Mouse (Mus musculus): ENCODE measurements at regions not wholly inside any gene's neighbourhood (a gene's known extent, or its start where the extent isn't known, plus 50 kb on each side); places are given as distances from the start of the nearest gene placed in this dataset.

DNA sequence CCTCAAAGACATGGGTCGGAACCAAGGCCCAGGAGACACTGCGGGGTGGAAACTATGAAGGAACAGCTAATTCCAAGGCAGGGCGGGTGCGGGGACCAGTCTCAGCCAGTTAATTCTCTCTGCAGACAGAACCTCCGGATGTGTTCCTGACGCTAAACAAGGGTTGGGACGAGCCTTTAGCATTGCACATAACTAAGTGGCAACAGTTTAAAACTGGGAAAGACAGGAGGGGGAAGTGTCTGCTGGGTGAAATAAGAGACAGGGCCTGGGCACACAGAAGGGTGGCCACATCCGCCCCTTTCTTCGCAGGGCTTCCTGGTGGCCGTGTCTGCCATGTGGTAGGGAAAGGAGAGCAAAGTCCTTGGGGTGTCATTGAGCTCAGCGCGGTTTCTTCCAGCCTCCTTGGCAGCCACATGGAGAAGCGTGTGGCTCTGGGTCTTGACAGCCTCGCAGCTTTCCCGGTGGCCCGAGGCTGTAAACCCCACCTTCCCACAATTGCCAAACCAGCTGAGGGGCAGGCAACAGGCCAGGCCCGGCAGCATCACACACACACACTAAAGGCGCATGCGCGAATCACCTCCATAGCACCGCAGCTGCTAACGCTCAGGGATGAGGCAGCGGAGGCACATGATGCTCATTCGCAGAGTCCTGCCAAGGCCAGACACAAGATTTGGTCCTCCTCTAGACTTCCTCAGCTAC is 95.8 kb downstream of the Cpn2 start:
- no peaks in the 10 kb centered on the region for H3K36me3 ChIP-seq (ENCODE audit: insufficient read depth, low read length)
- no peaks in the 10 kb centered on the region for H3K9me3 ChIP-seq (ENCODE audit: low read length)
- 80% methylated on average over 24 of the region's 24 CpGs for WGBS
- DNase-seq (ENCODE audit: low spot score) (peak; percentile 85), ATAC-seq (ENCODE audit: low FRiP score) (0 out of 2 replicates have a peak, but pooled peaks have one; percentile 27)
- no peak for TF ChIP-seq CTCF (IDR thresholded peaks at IDR 0.05)
- H3K27ac ChIP-seq (ENCODE audit: low read depth, low read length) = no peak overlapping the region
- no peaks in the 10 kb centered on the region for H3K27me3 ChIP-seq (ENCODE audit: insufficient read depth, low read length)
- 0 out of 2 replicates have a peak, but pooled peaks cover 4% of the 10 kb centered on the region for H3K4me1 ChIP-seq (ENCODE audit: insufficient read depth, low read length)
- no peak overlapping the region for H3K4me3 ChIP-seq (ENCODE audit: low read depth, low read length)
- H3K9ac ChIP-seq (replicated peaks; ENCODE audit: low read length, poor library complexity, severe bottlenecking) = no peak overlapping the region
- no peak overlapping the region for H3K4me2 ChIP-seq (ENCODE audit: low read depth, low read length, poor library complexity, severe bottlenecking)

DNA sequence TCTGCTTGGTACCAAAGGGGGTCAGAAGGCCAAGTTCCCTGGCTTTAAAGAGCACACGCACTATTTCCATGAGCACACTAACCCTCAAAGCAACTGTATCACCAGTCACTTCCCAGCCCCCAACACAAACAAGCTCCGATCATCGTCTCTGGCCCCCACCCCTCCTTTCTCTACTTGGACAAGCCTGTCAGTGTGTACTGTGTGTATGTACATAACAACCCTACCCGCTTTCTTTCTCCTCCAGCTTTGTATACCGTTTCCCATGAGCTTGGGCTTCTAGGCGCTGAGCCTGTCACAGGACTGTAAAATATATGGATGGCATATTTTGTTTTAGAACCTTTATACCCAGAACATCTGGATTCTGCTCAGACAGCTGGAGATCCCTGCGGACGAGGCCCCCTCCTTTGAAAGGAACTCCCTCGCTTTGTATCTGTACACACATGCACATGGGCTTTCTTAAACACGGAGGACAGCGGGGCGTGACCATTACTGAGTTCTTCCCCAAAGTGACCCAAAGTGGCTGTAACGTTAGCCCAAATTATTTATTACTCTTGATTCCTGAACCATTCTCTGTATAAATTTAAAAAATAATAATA is 95.1 kb downstream of the Cpn2 start:
- DNase-seq (ENCODE audit: low spot score) (no peak), ATAC-seq (ENCODE audit: low FRiP score) (0 out of 2 replicates have a peak, but pooled peaks have one; percentile 34)
- Histone ChIP-seq H3K4me2 (ENCODE audit: low read depth, low read length, poor library complexity, severe bottlenecking) (no peak overlapping the region), H3K36me3 (ENCODE audit: insufficient read depth, low read length) (no peaks in the 10 kb centered on the region), H3K27me3 (ENCODE audit: insufficient read depth, low read length) (no peaks in the 10 kb centered on the region), H3K9ac (replicated peaks; ENCODE audit: low read length, poor library complexity, severe bottlenecking) (no peak overlapping the region), H3K27ac (ENCODE audit: low read depth, low read length) (no peak overlapping the region), H3K4me1 (ENCODE audit: insufficient read depth, low read length) (0 out of 2 replicates have a peak, but pooled peaks cover 4% of the 10 kb centered on the region), H3K4me3 (ENCODE audit: low read depth, low read length) (no peak overlapping the region), H3K9me3 (ENCODE audit: low read length) (no peaks in the 10 kb centered on the region)
- 67% methylated on average over 13 of the region's 13 CpGs for WGBS
- TF ChIP-seq CTCF (IDR thresholded peaks at IDR 0.05) = no peak

DNA sequence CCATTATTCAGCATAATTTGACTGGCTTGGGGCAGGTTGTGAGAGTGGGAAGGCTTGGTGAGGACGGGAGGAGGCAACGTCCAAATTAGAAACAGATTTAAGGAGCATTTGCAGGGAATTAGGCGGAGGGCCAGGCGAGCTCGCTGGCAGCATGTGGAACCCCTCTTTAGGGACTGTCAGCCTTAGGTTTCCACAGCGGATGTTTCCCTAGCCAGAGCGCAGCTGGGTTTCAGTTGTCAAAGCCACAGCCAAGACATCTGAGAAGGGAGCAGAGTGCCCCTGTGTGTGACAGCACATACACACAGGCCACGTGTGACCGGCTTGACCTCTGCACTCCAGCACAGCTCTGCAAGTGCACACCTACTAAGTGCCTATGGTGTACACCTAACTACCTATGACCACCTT is 94.5 kb downstream of the Cpn2 start:
- Histone ChIP-seq H3K4me1 (ENCODE audit: insufficient read depth, low read length) (0 out of 2 replicates have a peak, but pooled peaks cover 4% of the 10 kb centered on the region), H3K36me3 (ENCODE audit: insufficient read depth, low read length) (no peaks in the 10 kb centered on the region), H3K4me2 (ENCODE audit: low read depth, low read length, poor library complexity, severe bottlenecking) (no peak overlapping the region), H3K27ac (ENCODE audit: low read depth, low read length) (no peak overlapping the region), H3K4me3 (ENCODE audit: low read depth, low read length) (no peak overlapping the region), H3K9me3 (ENCODE audit: low read length) (no peaks in the 10 kb centered on the region), H3K27me3 (ENCODE audit: insufficient read depth, low read length) (no peaks in the 10 kb centered on the region), H3K9ac (replicated peaks; ENCODE audit: low read length, poor library complexity, severe bottlenecking) (no peak overlapping the region)
- DNase-seq (ENCODE audit: low spot score) (peak; percentile 70), ATAC-seq (ENCODE audit: low FRiP score) (0 out of 2 replicates have a peak, but pooled peaks have one; percentile 15)
- no peak for TF ChIP-seq CTCF (IDR thresholded peaks at IDR 0.05)
- WGBS = 33% methylated on average over 9 of the region's 9 CpGs

DNA sequence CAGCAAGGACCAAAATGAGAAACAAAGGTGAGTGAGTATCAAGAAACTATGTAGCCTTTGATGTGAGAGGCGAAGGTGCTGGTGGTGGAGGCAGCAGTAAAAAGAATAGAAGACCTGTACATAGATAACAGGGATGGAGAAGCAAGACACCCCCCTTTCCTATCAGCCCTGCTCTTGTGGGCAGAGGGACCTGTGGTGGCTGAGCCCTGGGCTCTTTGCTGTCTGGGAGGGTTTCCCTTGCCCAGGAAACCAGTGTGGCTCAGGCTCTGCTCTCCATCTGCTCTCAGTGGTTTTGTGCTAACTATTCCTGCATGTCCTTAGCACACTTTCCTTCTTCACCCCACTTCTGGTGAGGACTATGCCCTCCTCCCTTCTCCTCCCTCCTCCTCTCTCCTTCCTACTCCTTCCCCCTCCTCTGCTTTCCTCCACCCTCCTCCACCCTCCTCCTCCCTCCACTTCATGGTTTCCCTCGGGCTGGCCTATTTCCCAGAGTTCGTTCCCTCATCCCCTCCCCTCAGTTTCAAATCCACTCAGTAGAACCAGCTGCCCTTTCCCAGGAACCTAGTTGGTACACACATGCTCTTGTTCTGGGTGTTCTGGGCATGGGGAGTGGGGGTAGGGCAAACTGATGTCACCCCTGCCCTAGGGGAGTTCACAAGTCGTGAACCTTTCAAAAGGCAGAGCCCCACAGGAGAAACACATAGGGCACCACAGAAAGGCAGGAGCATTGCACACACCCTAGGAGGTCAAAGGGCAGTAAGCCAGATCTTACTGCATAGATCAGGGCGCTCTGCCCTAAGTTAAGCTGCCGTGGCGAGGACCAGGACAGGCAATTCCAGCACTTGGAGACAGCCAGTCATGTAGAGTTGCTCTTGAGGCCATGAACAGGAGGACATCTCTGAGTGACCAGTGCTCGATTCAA is 93.1 kb downstream of the Cpn2 start:
- Histone ChIP-seq H3K36me3 (ENCODE audit: insufficient read depth, low read length) (no peaks in the 10 kb centered on the region), H3K9me3 (ENCODE audit: low read length) (no peaks in the 10 kb centered on the region), H3K4me1 (ENCODE audit: insufficient read depth, low read length) (0 out of 2 replicates have a peak, but pooled peaks cover 4% of the 10 kb centered on the region), H3K27ac (ENCODE audit: low read depth, low read length) (no peak overlapping the region), H3K4me2 (ENCODE audit: low read depth, low read length, poor library complexity, severe bottlenecking) (no peak overlapping the region), H3K9ac (replicated peaks; ENCODE audit: low read length, poor library complexity, severe bottlenecking) (no peak overlapping the region), H3K4me3 (ENCODE audit: low read depth, low read length) (no peak overlapping the region), H3K27me3 (ENCODE audit: insufficient read depth, low read length) (no peaks in the 10 kb centered on the region)
- DNase-seq (ENCODE audit: low spot score) (peak; percentile 50), ATAC-seq (ENCODE audit: low FRiP score) (no peak)
- 57% methylated on average over 8 of the region's 8 CpGs for WGBS
- TF ChIP-seq CTCF (IDR thresholded peaks at IDR 0.05) = no peak

DNA sequence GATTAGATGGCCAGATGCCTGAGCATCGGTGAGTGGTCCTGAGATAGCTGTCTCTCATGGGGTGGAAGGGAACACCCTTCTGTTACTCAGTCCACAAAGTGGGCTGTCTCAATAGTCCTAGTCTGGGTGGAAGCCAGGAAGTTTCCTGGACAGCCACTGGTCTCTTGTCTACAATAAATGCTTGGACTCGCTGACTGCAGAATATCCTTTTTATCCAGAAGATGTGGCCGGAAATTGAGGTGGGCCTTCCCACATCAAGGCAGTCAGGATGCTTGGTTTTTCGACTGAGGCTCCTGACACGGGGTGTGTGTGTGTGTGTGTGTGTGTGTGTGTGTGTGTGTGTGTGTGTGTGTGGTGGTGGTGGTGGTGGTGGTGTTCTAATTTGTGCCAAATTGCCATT is 91.0 kb downstream of the Cpn2 start:
- no peaks in the 10 kb centered on the region for H3K36me3 ChIP-seq (ENCODE audit: insufficient read depth, low read length)
- 88% methylated on average over 5 of the region's 5 CpGs for WGBS
- DNase-seq (ENCODE audit: low spot score) = no peak
- no peak overlapping the region for H3K4me2 ChIP-seq (ENCODE audit: low read depth, low read length, poor library complexity, severe bottlenecking)
- H3K27ac ChIP-seq (ENCODE audit: low read depth, low read length) = no peak overlapping the region
- no peak for ATAC-seq (ENCODE audit: low FRiP score)
- H3K4me3 ChIP-seq (ENCODE audit: low read depth, low read length) = no peak overlapping the region
- no peaks in the 10 kb centered on the region for H3K27me3 ChIP-seq (ENCODE audit: insufficient read depth, low read length)
- no peaks in the 10 kb centered on the region for H3K9me3 ChIP-seq (ENCODE audit: low read length)
- no peak overlapping the region for H3K9ac ChIP-seq (replicated peaks; ENCODE audit: low read length, poor library complexity, severe bottlenecking)
- no peak for TF ChIP-seq CTCF (IDR thresholded peaks at IDR 0.05)
- H3K4me1 ChIP-seq (ENCODE audit: insufficient read depth, low read length) = 0 out of 2 replicates have a peak, but pooled peaks cover 4% of the 10 kb centered on the region
